Mouse (Mus musculus): ENCODE results near the gene Tbk1. TPM values are rescaled to one million over a fixed set of nuclear protein-coding genes. Genes with fewer than 3 reads are reported as not detected.

The Tbk1 gene
- polyA plus RNA-seq, 1 experiment from 2014 or later = 28.4 TPM

DNA sequence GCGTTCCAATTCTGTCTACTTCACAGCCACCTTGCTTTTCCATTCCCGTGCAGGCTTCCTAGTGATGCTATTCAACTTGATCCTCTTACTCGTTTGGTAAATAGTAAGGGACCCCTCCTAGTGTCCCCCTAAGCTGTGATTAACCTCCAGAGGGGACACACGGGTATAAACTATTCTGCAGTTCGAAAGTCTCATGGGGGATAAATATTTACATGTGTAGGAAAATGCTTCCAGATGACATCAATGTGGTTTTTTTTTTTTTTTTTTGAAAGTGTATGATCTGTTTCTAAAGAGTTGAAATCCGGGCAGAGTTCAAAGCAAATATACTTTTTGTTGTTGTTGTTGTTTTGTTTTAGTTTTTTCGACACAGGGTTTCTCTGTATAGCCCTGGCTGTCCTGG is 80.7 kb downstream of the Tbk1 start:
- no peak overlapping the region for H3K9ac ChIP-seq
- H3K36me3 ChIP-seq = no peaks in the 10 kb centered on the region
- H3K4me2 ChIP-seq = peak overlapping the region; percentile 64
- H3K9me3 ChIP-seq = no peaks in the 10 kb centered on the region
- ATAC-seq (ENCODE audit: low FRiP score, low read depth) = no peak
- 48% methylated on average over 7 of the region's 7 CpGs for WGBS
- no peaks in the 10 kb centered on the region for H3K27me3 ChIP-seq
- H3K4me1 ChIP-seq (replicated peaks) = peaks cover 33% of the 10 kb centered on the region
- peak overlapping the region; percentile 38; the same call in 1 of the 2 replicates for H3K4me3 ChIP-seq
- H3K27ac ChIP-seq (replicated peaks) = peak overlapping the region; percentile 79

DNA sequence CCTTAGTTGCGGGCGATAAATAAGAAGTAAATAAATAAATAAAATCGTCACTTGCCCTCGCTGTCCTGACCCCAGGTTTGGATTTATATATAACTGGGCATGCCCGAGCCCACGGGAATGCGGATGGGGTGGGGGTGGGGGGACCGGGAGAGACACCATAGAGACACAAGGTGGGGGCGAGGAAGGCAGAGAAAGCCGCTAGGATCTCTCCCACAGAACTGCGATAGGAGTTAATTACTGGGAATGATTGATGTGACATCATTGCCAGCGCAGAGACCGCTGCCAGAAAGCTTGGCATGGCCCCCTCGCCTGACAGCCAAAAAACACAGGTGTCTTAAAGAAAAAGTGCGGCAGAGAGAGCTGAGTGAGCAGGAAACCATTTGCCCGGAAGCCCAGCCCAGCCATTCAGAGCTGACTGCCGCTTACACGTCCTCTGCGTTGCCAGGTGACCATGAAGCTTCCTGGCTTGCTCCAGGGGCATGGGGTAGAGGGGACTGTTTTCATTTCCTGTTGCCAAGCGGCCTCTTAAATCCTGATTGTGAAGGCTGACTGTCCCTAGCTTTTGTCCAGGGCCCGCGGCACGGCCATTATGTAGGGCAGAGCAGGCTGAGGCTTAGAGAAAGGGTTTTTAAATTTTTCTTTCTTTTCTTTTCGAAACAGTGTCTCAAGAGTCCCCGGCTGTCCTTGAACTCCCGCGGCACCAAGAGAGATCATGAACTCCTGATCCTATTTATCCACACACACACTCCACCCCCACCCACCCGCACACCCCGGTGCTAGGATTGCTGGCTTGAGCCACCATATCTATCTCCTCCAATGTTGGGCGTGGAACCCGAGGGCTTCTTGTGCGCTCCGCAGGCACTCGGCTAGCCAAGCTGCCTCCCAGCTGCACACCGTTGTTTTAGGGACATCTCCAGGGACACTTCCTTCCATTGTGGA is 81.3 kb downstream of the Tbk1 start:
- Histone ChIP-seq H3K27me3 (no peaks in the 10 kb centered on the region), H3K4me3 (peak overlapping the region; percentile 38), H3K36me3 (no peaks in the 10 kb centered on the region), H3K9ac (peak overlapping the region; percentile 26; the same call in 1 of the 2 replicates), H3K4me1 (replicated peaks) (peaks cover 30% of the 10 kb centered on the region), H3K9me3 (no peaks in the 10 kb centered on the region), H3K27ac (replicated peaks) (peak overlapping the region; percentile 79), H3K4me2 (peak overlapping the region; percentile 64)
- peak; percentile 94 for ATAC-seq (ENCODE audit: low FRiP score, low read depth)
- 13% methylated on average over 35 of the region's 35 CpGs for WGBS

DNA sequence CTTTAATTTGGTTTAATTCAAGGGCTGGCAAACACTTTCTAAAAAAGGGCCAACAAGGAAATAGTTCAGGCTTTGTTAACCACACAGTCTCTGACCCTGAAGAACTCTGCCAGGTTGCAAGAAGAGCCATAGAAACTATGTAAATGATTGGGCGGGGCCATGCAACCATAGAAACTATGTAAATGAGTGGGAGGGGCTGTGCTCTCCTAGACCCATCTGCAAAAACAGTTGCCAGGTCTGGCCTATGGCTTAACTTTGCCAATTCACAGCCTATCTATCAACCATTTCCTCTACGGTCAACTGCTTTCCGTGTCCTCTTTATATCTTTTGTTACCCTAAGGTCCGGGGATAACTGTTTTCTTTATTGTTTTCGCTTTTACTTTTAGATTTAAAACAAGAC is 85.4 kb downstream of the Tbk1 start:
- 51% methylated on average over 5 of the region's 5 CpGs for WGBS
- H3K9me3 ChIP-seq = no peaks in the 10 kb centered on the region
- H3K9ac ChIP-seq = no peak overlapping the region
- H3K4me1 ChIP-seq (replicated peaks) = peaks cover 14% of the 10 kb centered on the region
- ATAC-seq (ENCODE audit: low FRiP score, low read depth) = peak; percentile 35; the same call in 1 of the 2 replicates
- no peak overlapping the region for H3K27ac ChIP-seq (replicated peaks)
- H3K27me3 ChIP-seq = no peaks in the 10 kb centered on the region
- H3K36me3 ChIP-seq = no peaks in the 10 kb centered on the region
- H3K4me2 ChIP-seq = no peak overlapping the region
- H3K4me3 ChIP-seq = no peak overlapping the region

DNA sequence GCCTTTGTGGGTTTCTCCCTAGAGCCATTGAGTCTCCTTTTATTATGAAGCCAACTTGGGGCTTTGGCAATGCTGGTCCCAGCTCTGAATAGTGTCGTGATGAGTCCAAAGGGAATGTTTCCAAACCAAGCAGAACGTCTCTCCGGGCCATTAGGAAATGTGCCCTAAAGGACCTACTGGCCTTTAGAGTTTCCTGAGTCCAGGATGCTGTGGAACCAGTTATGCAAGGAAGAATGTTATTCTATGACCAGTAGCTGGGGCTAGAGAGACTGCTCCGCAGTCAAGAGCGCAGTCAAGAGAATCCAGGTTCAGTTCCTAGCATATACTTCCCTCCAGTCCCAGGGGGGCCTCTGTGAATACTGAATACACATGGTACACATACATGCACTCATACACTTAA is 86.6 kb downstream of the Tbk1 start:
- no peak overlapping the region for H3K9ac ChIP-seq
- WGBS = 70% methylated on average over 5 of the region's 5 CpGs
- H3K4me2 ChIP-seq = no peak overlapping the region
- no peaks in the 10 kb centered on the region for H3K9me3 ChIP-seq
- ATAC-seq (ENCODE audit: low FRiP score, low read depth) = no peak
- H3K4me1 ChIP-seq (replicated peaks) = peaks cover 5% of the 10 kb centered on the region
- no peak overlapping the region for H3K27ac ChIP-seq (replicated peaks)
- H3K27me3 ChIP-seq = no peaks in the 10 kb centered on the region
- H3K36me3 ChIP-seq = no peaks in the 10 kb centered on the region
- no peak overlapping the region for H3K4me3 ChIP-seq

DNA sequence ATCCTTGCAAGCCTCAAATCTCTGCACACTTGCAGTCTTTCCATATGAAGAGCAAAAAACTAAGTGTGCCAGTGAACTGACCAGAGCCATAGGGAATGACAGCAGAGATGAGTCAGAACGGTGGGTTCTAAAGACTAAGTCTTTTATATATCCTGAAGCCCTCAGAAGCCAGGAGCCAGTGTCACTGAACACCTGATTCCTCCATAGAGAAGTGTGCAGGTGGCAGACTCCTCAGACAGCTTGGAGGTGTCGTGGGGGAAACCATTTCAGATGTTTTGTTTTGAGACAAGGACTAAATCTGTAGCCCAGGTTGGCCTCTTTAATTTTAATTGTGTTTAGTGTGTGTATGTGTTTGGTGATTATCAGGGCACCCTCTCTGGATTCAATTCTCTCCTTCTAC is 87.5 kb downstream of the Tbk1 start:
- no peak for ATAC-seq (ENCODE audit: low FRiP score, low read depth)
- WGBS = 57% methylated on average over 2 of the region's 2 CpGs
- Histone ChIP-seq H3K36me3 (no peaks in the 10 kb centered on the region), H3K4me1 (replicated peaks) (no peaks in the 10 kb centered on the region), H3K9me3 (no peaks in the 10 kb centered on the region), H3K4me3 (no peak overlapping the region), H3K4me2 (no peak overlapping the region), H3K27me3 (no peaks in the 10 kb centered on the region), H3K27ac (replicated peaks) (no peak overlapping the region), H3K9ac (no peak overlapping the region)

DNA sequence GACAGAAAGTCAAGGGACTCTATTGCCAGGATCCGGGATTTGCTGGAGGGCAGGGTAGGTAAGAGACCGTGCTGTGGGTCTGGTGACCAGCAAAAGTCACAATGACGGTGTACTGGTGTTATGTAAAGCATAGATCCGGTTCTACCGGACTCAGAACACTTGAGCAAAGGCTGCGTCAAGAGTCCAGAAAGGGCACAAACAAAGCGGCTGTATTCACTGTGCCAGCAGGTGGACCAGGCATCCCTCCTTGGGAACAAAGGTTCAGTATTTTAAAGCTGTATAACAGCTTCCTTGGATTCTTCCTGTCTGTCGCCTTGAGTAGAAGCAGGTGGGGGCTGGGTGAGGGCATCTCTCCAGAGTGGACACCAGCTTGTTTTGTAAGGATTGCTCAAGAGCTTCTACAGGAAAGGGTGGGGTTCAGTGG is 88.1 kb downstream of the Tbk1 start:
- H3K27ac ChIP-seq (replicated peaks) = no peak overlapping the region

DNA sequence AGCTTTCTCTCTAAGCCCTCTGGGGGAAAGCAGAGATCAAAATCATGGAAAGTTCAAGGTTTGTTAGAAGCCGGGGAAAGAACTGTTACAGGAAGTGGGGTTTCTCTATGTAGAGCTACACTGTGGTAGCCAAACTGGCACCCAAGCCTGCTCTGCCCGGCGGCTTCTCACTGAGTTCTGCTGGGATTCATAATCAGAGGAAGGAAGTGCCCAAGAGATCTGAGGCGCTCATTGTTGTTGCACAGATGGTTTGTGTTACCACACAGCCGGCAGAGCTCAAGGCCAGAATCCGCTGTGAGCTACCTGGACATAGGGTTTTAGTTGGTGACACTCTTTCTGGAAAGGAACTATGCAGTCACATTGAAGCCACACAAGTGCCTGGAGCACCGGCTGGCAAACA is 88.6 kb downstream of the Tbk1 start:
- Histone ChIP-seq H3K9me3 (no peaks in the 10 kb centered on the region), H3K27ac (replicated peaks) (no peak overlapping the region), H3K36me3 (no peaks in the 10 kb centered on the region), H3K4me2 (no peak overlapping the region), H3K9ac (no peak overlapping the region), H3K4me3 (no peak overlapping the region), H3K27me3 (no peaks in the 10 kb centered on the region), H3K4me1 (replicated peaks) (no peaks in the 10 kb centered on the region)
- 79% methylated on average over 7 of the region's 7 CpGs for WGBS
- no peak for ATAC-seq (ENCODE audit: low FRiP score, low read depth)

More for the DNA sequence above, 88.1 kb downstream of the Tbk1 start:
- H3K27me3 ChIP-seq = no peaks in the 10 kb centered on the region
- no peaks in the 10 kb centered on the region for H3K9me3 ChIP-seq
- no peaks in the 10 kb centered on the region for H3K4me1 ChIP-seq (replicated peaks)
- no peak overlapping the region for H3K9ac ChIP-seq
- no peak overlapping the region for H3K4me2 ChIP-seq
- no peak overlapping the region for H3K4me3 ChIP-seq
- no peaks in the 10 kb centered on the region for H3K36me3 ChIP-seq
- ATAC-seq (ENCODE audit: low FRiP score, low read depth) = no peak
- 68% methylated on average over 8 of the region's 8 CpGs for WGBS

DNA sequence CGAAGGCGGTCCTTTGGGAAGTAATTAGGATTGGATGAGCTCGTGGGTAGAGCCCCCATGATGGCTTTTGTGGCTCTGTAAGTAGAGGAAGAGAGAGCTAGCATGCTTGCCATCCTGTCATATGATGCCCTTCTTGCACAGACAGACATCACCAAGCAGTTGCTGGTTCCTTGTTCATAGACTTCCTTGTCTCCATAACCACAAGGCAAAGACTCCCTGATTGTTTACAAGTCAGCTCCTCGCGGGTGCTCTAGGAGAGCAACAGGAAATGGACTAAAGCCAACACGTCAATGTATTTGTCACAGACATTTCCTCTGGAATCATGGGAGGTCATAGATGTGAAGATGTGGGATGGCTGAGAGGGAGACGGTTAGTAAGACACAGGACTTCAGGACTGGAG is 90.0 kb downstream of the Tbk1 start:
- no peaks in the 10 kb centered on the region for H3K4me1 ChIP-seq (replicated peaks)
- no peaks in the 10 kb centered on the region for H3K36me3 ChIP-seq
- H3K27me3 ChIP-seq = no peaks in the 10 kb centered on the region
- H3K4me3 ChIP-seq = no peak overlapping the region
- H3K9me3 ChIP-seq = no peaks in the 10 kb centered on the region
- no peak for ATAC-seq (ENCODE audit: low FRiP score, low read depth)
- H3K4me2 ChIP-seq = no peak overlapping the region
- H3K9ac ChIP-seq = no peak overlapping the region
- 69% methylated on average over 7 of the region's 7 CpGs for WGBS
- no peak overlapping the region for H3K27ac ChIP-seq (replicated peaks)

Small RNAs within 50 kb of the gene (microRNA-seq; reads per million reads assigned to microRNA genes)
- not detected for gene Gm24330

Other genes starting within 250 kb of the Tbk1 start
- gene Tbc1d30, start 235.5 kb downstream of the Tbk1 start, polyA plus RNA-seq (2015; fragmentation: Nextera tagmentation; extraction: Ambion mirVana) = 14.7 and 17.3 TPM in 2 replicates
- gene Gns, start 221.7 kb downstream of the Tbk1 start, polyA plus RNA-seq (2015; fragmentation: Nextera tagmentation; extraction: Ambion mirVana) = 41.8 and 42.5 TPM in 2 replicates
- 5.1 TPM in 2 replicates for gene Rassf3, start 110.4 kb downstream of the Tbk1 start, polyA plus RNA-seq (2015; fragmentation: Nextera tagmentation; extraction: Ambion mirVana)
- gene Xpot, start 39.5 kb upstream of the Tbk1 start, polyA plus RNA-seq (2015; fragmentation: Nextera tagmentation; extraction: Ambion mirVana) = 30.2 and 31.4 TPM in 2 replicates
- gene D930020B18Rik, start 54.8 kb upstream of the Tbk1 start, polyA plus RNA-seq (2015; fragmentation: Nextera tagmentation; extraction: Ambion mirVana) = 0.21 and 0.24 TPM in 2 replicates
- 2.3 and 2.5 TPM in 2 replicates for gene BC048403, start 153.2 kb upstream of the Tbk1 start, polyA plus RNA-seq (2015; fragmentation: Nextera tagmentation; extraction: Ambion mirVana)

All from hindbrain, embryonic 15.5 days (tissue).